Mouse (Mus musculus) E14TG2a.4 (cell line): ENCODE data around the gene Tmprss11a.

Experiments
- CTCF ChIP-seq: conservative IDR thresholded peaks from 2 replicates; pipeline ENCODE4 v1.5.1; 2014; ENCODE audit warnings: low read length
- POU5F1 ChIP-seq: IDR thresholded peaks from 2 replicates; pipeline ENCODE4 v1.6.1; 2014; ENCODE audit warnings: low read length, borderline replicate concordance

DNA sequence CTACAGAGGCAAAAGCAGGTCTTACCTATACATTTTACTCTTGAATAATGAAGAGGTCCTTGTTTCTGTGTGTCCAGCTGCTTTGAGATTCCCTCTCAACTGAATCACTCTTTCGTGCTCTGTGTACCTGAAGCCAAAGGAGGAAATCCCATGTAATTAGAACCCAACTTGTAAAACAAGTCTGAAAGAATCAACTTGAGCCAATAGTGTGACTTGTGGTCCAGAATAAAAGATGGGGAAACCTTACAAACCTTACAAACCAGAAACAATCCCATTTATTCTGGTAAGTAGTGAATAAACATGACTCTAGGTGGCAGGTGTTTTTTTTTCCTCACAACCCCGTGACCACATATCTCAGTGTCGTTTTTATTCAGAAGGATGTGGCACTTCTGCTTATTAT is 95.5 kb downstream of the Tmprss11a start, which contains the start of gene Tmprss11d:
- TF ChIP-seq CTCF (no peak), POU5F1 (no peak)
